Mouse (Mus musculus): Measurements from ENCODE around the gene Itga1.

GRCm38 (mm10) chr13:115078997-115079685, 22.6 kb downstream of the Itga1 start:
- TF ChIP-seq EP300 (IDR thresholded peaks at IDR 0.05) (no peak), CTCF (IDR thresholded peaks at IDR 0.05) (no peak)
